Mouse (Mus musculus) heart, adult 9 months (tissue): ENCODE measurements at regions not wholly inside any gene's neighbourhood (a gene's known extent, or its start where the extent isn't known, plus 50 kb on each side); places are given as distances from the start of the nearest gene placed in this dataset.
A peak's percentile ranks its signal among the peaks of the same experiment; 100 is the strongest.

Source experiments
- DNase-seq, 2 experiments: peaks; one replicate each; pipeline ENCODE4 v3.0.0; 2022; ENCODE audit warnings: low spot score in 2 of 2

- no peak for DNase-seq
Measured at GRCm38 (mm10) chrX:99593872-99594487, 122.9 kb upstream of the Pja1 start.

GRCm38 (mm10) chrX:99592980-99593379, 121.9 kb upstream of the Pja1 start:
- no peak for DNase-seq

- DNase-seq = no peak
Measured at GRCm38 (mm10) chrX:99587284-99587683, 116.2 kb upstream of the Pja1 start.

GRCm38 (mm10) chrX:99586282-99586681, 115.2 kb upstream of the Pja1 start:
- DNase-seq = no peak

GRCm38 (mm10) chrX:99585703-99586102, 114.6 kb upstream of the Pja1 start:
- DNase-seq = no peak

- no peak for DNase-seq
Measured at GRCm38 (mm10) chrX:99582611-99583010, 111.5 kb upstream of the Pja1 start.

GRCm38 (mm10) chrX:99581632-99582466, 110.8 kb upstream of the Pja1 start:
- no peak for DNase-seq

GRCm38 (mm10) chrX:99579206-99579605, 108.1 kb upstream of the Pja1 start:
- no peak for DNase-seq

GRCm38 (mm10) chrX:99578796-99579195, 107.7 kb upstream of the Pja1 start:
- no peak for DNase-seq

GRCm38 (mm10) chrX:99575105-99575504, 104.0 kb upstream of the Pja1 start:
- no peak for DNase-seq

GRCm38 (mm10) chrX:99574441-99575103, 103.5 kb upstream of the Pja1 start:
- peak; percentile 10 to 12 for DNase-seq

GRCm38 (mm10) chrX:99570161-99570560, 99.1 kb upstream of the Pja1 start:
- DNase-seq = no peak

GRCm38 (mm10) chrX:99568244-99568643, 97.2 kb upstream of the Pja1 start:
- no peak for DNase-seq

GRCm38 (mm10) chrX:99567367-99568164, 96.5 kb upstream of the Pja1 start:
- no peak for DNase-seq

- DNase-seq = no peak
Measured at GRCm38 (mm10) chrX:99561995-99562394, 90.9 kb upstream of the Pja1 start.

- DNase-seq = no peak
Measured at GRCm38 (mm10) chrX:99560699-99561098, 89.6 kb upstream of the Pja1 start.

GRCm38 (mm10) chrX:99556876-99557354, 85.8 kb upstream of the Pja1 start:
- DNase-seq = no peak

GRCm38 (mm10) chrX:99555976-99556781, 85.1 kb upstream of the Pja1 start:
- no peak for DNase-seq

- DNase-seq = no peak
Measured at GRCm38 (mm10) chrX:99552778-99553177, 81.7 kb upstream of the Pja1 start.

- DNase-seq = no peak
Measured at GRCm38 (mm10) chrX:99550057-99550760, 79.1 kb upstream of the Pja1 start.
